Mouse (Mus musculus) left cerebral cortex, postnatal 25 days (tissue): ENCODE data around the gene Gfod2. TPM values are rescaled to one million over a fixed set of nuclear protein-coding genes. Genes with fewer than 3 reads are reported as not detected.

Experiments used
- DNase-seq, 2 experiments: peaks; one replicate each; pipeline ENCODE4 v3.0.0; 2022; ENCODE audit warnings: low spot score in 2 of 2, mixed read lengths in 1 of 2
- intact Hi-C: fragments of 180-260 bp; cut with DNase I; formaldehyde crosslinking; loops from one replicate; pipeline ENCODE4 v1.15.1; 2025
- total RNA-seq, 2 experiments: library from RNA; stranded (reverse); gene quantifications; 2 replicates each; pipeline ENCODE4 v1.2.3; 2021

The Gfod2 gene
- total RNA-seq, 2 experiments from 2014 or later = 22.0 to 25.5 TPM

DNA sequence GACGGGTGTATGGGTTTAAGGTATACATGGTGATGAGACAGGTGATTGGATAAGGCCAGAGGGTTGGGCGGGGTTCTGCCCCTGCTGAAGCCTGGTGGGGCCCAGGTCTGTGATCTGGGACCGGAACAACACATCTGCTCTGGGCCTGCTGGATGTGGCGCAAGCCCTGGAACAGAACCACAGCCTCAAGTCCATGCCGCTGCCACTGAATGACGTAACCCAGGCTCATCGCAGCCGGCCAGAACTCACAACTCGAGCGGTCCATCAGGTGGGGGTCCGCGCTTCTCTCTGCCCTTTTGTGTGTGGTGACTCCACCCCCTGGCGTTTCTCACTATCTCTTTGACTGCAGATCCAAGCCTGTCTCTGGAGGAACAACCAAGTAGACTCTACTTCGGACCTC, 67.5 kb downstream of the Gfod2 start:
- intact Hi-C loops = no loop called here
- no peak for DNase-seq

DNA sequence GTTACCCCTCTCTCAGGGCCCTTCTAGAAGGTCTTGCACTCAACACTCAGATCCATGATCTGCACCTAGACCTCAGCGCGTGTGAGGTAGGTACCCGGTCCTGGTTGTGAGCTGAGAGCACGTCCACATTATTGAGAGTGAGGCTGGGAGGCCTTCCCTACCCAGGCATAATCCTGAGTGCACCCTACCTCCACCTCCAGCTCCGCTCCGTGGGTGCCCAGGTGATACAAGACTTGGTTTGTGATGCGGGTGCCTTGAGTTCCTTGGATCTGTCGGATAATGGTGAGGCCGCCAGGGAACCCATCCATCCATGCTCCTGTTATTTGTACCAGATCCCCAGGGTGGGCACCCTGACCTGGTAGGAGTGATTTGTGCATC, 68.5 kb downstream of the Gfod2 start:
- no peak for DNase-seq
- intact Hi-C loops = no loop called here

DNA sequence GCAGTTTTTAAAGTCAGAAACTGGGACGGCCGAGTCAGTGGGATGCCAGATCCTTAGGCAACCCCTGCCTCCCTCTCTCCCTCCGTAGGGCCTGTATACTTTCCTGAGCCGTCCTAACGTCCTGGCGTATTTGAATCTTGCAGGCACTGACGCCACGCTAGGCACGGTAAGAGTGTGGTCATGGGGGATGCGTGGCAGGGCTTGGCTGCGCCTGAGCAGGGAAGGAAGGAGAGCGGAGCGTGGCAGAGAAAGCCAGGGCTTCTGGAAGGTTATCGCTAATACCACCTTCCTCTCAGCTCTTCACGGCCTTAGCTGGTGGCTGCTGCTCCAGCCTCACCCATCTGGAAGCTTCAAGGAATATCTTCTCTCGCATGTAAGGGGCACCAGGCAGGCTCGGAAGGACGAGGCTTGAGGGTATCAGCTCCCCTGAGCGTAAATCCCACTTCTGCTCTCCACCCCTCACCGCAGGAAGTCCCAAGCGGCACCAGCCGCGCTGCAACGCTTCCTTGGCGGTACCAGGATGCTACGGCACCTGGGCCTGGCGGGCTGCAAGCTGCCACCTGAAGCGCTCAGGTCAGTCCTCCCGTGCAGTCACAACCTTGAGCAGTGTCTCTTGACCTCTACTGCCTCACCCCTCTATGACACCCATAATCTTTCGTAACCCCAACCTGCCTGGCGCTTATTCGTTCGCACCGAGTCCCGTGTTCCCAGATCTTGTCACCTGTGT, 69.0 kb downstream of the Gfod2 start:
- no peak for DNase-seq
- intact Hi-C loops = no loop called here

DNA sequence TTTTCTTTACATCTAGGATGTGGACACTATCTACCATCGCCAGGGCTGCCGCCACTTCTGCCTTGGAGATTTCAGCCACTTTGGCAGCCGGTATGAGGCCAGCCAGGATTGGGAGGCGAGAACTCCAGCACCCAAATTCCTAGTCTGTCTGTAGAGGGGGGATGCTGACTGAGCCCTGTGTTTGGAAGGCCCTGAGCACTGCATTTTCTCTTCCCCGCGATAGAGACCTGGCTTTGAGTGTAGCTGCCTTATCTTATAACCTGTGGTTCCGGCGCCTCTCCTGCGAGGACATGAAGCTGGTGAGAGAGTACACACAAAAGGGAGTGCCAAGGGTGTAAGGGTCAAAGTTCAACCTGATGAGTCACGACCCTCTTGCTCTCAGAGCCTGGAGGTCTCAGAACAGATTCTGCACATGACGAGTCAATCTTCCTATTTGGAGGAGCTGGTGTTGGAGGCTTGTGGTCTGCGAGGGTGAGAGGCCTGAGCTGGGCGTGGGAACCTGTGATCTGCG, 70.2 kb downstream of the Gfod2 start:
- intact Hi-C loops = no loop called here
- no peak for DNase-seq

DNA sequence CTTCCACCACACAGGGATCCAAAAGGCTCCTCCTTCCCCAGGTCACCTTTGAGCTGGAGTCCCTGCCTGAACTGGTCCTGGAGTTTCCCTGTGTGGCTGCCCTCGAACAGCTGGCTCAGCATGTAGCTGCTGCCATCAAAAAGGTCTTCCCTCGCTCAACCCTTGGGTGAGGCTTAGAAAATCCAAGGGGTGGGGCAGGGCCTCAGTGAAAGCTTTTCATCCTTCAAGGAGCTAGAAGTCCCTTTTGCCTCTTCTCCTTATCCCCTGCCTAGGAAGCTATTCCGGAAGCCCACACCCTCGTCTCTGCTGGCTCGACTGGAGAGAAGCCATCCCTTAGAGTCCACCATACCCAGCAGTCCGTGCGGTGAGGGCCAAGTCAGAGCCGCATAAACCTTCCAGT, 71.0 kb downstream of the Gfod2 start:
- DNase-seq = no peak
- intact Hi-C loops = no loop called here

DNA sequence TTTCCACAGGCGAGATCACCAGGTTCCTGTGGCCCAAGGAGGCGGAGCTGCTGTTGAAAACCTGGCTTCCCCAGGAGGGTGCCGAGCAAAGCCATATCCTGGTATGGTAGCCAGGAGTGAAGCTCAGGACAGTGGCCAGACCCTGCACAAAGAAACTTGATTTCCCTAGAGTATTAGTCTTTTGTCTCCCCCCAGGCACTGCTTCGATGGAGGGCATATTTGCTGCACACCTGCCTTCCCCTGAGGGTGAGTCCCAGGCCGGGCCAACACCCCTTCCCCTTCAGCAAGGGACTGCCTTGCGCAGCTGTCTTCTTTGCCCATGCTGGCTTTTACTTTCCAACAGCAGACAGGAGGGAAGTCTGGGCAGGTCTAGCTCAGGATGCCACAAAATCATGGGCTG, 71.9 kb downstream of the Gfod2 start:
- intact Hi-C loops = no loop called here

DNA sequence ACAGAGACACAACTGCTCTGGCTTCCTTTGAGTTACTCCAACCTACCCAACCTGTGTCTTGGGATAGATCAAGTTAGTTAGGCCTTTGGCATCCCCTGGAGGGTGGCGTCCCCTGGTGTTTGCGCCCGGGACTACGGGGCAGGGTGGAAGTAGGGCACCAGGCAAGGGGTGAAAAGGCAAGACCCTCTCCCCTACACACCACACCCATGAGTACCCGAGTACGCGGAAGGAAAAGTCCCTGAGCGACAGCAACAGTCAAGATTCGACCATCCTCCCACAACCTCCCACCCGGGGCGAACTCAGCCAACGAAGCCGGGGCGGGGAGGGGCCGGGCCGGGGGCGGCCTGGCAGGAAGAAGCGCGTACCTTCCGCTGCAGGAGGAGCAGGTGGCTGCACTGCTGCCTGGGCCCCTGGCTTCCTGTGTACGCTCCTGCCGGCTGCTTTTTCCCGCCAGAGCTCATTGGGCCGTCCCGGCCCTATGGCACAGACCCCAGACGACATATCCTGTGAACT, 72.6 kb downstream of the Gfod2 start, which contains the start of gene Carmil2:
Gene Carmil2 (plus strand): TSS at position 479 of the 513 bp plus-strand sequence.
- DNase-seq = no peak
- intact Hi-C loops = no loop called here

More for the DNA sequence above, 71.9 kb downstream of the Gfod2 start:
- no peak for DNase-seq

DNA sequence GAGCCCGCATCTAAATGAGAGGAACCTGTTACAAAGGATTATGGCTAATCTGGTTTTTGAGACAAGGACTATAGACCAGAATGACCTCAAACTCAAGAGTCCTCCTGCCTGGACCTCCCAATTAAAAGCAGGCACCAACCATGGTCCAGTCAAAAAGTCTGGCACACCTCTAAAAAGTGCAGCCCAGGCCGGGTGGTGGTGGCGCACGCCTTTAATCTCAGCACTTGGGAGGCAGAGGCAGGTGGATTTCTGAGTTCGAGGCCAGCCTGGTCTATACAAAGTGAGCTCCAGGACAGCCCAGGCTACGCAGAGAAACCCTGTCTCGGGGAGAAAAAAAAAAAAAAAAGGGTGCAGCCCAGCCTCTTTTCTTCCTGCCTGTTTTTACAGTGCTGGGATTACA, 73.1 kb downstream of the Gfod2 start:
- no peak for DNase-seq
- intact Hi-C loops = no loop called here

DNA sequence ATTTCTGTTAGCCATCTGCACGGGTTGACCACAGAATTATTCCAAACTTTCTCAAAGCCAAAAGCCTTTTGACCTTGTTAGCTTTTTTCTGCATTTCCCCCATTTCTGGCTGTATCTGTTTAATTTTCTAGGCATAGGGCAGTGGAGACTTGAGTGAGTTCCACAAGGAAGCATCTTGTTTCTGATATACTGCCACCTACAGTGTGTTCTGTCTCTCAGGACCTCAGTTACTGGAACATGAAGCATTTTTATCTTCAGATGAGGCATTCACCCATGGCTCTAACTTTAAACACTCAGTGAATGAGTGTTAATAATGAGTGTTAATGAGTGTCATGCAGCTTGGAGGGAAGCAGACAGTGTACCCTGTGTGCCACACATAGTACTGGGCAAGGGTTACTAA, 80.6 kb downstream of the Gfod2 start:
- intact Hi-C loops = no loop called here
- DNase-seq = no peak

Other genes starting within 250 kb of the Gfod2 start
- gene Hsd11b2, start 239.9 kb downstream of the Gfod2 start, total RNA-seq = not detected
- 100 to 1,000 TPM; 317 to 340 TPM for gene Atp6v0d1, start 192.6 kb downstream of the Gfod2 start, total RNA-seq
- 10 to 100 TPM; 77.0 to 81.5 TPM for gene Ripor1, start 153.4 kb downstream of the Gfod2 start, total RNA-seq
- 10 to 100 TPM; 63.7 to 68.5 TPM for gene Ctcf, start 122.1 kb downstream of the Gfod2 start, total RNA-seq
- not detected for gene Agrp, start 121.3 kb downstream of the Gfod2 start, total RNA-seq
- gene Carmil2, start 72.4 kb downstream of the Gfod2 start, total RNA-seq = 10 to 100 TPM; 58.0 to 61.9 TPM
- 10 to 100 TPM; 44.5 to 51.9 TPM for gene Acd, start 57.6 kb downstream of the Gfod2 start, total RNA-seq
- gene Pard6a, start 57.5 kb downstream of the Gfod2 start, total RNA-seq = 10 to 100 TPM; 41.2 to 46.6 TPM
- gene 4933405L10Rik, start 51.0 kb downstream of the Gfod2 start, total RNA-seq = under 1 TPM; 0.53 to 0.60 TPM
- 1 to 10 TPM; 8.7 to 9.8 TPM for gene Enkd1, start 50.5 kb downstream of the Gfod2 start, total RNA-seq
- gene Ranbp10, start 68.7 kb upstream of the Gfod2 start, total RNA-seq = 10 to 100 TPM; 24.4 to 25.8 TPM
- gene Tsnaxip1, start 69.1 kb upstream of the Gfod2 start, total RNA-seq = not detected
- gene Cenpt, start 94.6 kb upstream of the Gfod2 start, total RNA-seq = 10 to 100 TPM; 14.0 to 16.6 TPM
- gene Thap11, start 96.5 kb upstream of the Gfod2 start, total RNA-seq = 10 to 100 TPM; 40.0 to 40.4 TPM
- 10 to 100 TPM; 21.8 to 32.1 TPM for gene Nutf2, start 101.9 kb upstream of the Gfod2 start, total RNA-seq
- gene Edc4, start 122.2 kb upstream of the Gfod2 start, total RNA-seq = 10 to 100 TPM; 58.1 to 62.9 TPM
- gene Nrn1l, start 134.9 kb upstream of the Gfod2 start, total RNA-seq = 1 to 10 TPM; 3.1 to 3.2 TPM
- 1 to 10 TPM; 8.1 to 8.5 TPM for gene Pskh1, start 141.8 kb upstream of the Gfod2 start, total RNA-seq
- gene Ctrl, start 175.2 kb upstream of the Gfod2 start, total RNA-seq = under 1 TPM; 0.85 to 0.96 TPM
- gene Psmb10, start 179.8 kb upstream of the Gfod2 start, total RNA-seq = 10 to 100 TPM; 84.9 to 92.0 TPM
- gene Lcat, start 184.7 kb upstream of the Gfod2 start, total RNA-seq = 10 to 100 TPM; 28.0 to 32.5 TPM
- 10 to 100 TPM; 20.0 to 23.3 TPM for gene Slc12a4, start 207.4 kb upstream of the Gfod2 start, total RNA-seq
- not detected for gene Dpep3, start 220.8 kb upstream of the Gfod2 start, total RNA-seq
- 10 to 100 TPM; 16.7 to 18.9 TPM for gene Dus2, start 232.7 kb upstream of the Gfod2 start, total RNA-seq
- not detected for gene Dpep2nb, start 247.3 kb upstream of the Gfod2 start, total RNA-seq